Mouse (Mus musculus) liver, adult (tissue): Measurements from ENCODE around the gene Gm47841.

Experiments
- GATA4 ChIP-seq: IDR thresholded peaks from 2 replicates; pipeline ENCODE4 v1.6.1; 2014; ENCODE audit warnings: mild to moderate bottlenecking, low read length; ENCODE audit not compliant: insufficient replicate concordance

The Gm47841 gene

DNA sequence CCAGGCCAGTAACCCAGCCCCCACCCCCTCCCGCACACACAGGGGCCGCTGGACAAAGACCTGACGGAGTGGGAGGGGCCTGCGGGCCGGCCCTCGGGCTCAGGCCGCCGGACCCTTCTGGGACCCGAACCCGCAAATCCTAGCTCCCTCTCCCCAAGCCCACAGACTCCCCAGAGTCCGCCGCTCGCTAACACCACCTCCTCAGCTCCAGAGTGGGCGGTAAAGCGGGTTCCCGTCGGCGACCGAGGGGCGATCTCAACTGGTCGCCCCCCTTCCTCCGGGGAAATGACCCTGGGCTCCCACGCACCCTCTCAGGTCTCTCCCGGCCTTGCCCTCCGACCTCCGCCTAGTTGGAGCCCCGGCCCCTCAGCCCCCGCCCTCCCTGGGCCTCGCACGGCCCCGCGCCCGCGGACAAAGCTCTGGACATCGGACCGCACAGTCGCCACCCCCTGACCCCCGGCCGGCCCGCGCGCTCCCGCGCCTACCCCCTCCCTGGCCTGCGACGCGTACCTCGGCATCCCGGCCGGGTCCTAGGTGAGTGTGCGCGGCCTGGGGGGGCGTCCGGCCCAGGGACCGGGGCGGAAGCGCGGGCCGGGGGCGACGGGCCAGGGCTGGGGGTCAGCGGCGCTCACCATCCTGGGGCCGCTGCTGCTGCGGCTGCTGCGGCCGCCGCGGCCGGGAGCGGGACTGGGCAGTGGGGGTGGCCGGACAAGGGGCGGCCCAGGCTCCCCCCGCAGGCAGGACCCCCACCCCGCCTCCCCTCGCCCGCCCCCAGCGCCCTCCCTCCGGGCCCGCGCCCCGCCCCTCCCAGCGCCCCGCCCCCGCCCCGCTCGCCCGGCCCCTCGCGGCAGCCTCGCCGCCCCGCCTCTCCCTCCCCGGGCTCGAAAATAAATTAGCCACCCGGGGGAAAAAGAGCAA, 30.9 kb upstream of the Gm47841 start, which contains the start of gene Fignl2:
Fignl2 (minus strand) TSS at position 755 of the 918 bp plus-strand sequence.
- TF ChIP-seq GATA4 = no peak

DNA sequence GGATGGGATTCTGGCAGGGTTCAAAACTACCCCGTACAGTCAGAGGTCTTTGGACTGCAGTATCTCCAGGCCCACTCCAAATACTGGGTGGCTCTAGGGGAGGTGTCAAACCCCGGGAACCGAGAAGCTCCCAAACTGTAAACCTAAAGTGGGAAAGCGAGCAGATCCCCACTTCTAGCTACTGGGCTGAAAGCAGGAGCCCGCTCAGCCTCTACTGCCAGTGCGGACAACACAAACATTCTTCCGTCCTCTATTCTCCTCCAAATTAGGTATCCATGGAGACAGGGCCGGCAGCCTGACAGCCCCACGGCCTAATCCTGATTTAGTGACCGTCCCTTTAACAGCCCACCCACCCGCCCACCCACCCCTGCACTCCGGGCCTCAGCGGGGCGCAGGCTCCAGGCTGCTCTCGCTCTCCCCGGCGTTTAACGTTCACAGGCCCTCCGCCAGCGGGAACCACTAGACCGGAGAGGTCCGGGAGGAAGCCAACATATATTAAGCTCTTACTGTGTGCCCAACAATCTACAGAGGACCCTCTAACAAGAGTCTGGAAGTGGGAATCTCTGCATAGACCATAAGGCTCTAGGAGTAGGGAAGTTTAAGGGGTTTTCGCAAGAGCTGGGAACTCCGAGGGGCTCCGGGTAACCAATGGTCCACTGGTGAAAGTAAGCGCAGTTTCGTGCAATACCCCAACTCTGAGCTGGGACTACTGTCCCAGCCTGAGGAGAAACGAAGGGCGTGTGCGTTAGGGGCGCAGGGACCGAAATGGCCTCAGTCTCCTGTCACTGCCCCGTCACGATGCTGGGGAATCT, 30.0 kb upstream of the Gm47841 start:
- TF ChIP-seq GATA4 = no peak

DNA sequence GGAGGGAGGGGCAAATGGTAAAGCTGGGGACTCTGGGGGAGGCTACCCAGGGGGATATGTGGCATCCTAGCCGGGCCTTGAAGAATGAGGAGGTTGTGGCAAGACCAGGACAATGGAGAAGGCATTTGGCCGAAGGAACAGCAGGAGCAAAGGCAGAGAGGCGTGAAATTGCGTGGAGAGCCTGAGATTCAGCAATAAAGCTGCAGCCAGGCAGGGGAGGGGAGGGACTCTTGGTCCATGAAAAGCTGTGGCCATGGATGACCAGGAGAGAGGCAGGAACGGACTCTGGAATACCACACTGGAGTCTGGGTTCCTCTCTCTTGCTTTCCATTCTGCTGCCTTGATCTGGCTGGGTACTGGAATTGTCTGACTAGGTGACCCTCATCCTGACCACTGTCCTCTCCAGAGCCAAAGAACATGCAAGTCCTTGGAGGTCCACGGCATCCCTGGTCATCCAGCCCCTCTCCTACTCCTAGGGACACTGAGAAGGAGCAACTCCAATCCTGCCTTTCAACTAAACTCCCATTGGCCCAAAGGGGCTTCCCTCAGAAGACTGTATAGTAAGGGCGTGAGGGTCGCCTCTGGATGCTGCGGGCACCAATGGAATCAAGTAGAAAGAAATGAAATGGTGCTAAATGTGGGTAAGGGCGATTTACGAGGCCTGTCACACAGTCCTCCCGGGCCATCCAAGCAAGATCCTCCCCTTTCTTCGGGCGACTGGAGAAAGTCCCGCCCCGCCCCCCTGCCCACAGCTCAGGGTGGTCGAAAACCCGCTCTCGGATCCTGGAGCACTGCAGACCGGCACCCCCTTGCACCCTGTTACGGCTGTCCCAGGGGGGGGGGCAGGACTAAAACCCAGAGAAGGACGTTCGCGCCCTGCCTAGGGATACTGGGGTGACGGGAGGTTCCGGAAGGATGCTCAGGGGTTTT, 29.1 kb upstream of the Gm47841 start:
- no peak for TF ChIP-seq GATA4

DNA sequence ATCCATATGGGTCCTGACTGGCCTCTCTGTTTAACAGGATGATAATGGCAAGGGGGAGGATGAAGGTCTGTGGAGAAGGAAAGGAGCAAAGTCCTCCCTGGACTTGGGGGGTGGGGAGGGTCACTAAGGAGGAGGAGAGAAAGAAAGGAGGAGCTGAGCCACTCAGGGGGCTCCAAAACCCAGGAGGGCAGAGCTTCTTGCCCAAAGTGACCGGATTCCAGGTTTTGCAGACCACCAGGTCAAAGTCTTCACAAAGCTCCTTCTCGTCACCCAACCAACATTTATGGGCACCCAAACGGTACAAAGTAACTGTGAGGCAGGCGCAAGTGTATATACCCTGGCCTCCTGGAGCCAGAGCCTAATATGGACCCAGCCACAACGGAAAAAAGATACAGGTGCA, 28.5 kb upstream of the Gm47841 start:
- TF ChIP-seq GATA4 = no peak

DNA sequence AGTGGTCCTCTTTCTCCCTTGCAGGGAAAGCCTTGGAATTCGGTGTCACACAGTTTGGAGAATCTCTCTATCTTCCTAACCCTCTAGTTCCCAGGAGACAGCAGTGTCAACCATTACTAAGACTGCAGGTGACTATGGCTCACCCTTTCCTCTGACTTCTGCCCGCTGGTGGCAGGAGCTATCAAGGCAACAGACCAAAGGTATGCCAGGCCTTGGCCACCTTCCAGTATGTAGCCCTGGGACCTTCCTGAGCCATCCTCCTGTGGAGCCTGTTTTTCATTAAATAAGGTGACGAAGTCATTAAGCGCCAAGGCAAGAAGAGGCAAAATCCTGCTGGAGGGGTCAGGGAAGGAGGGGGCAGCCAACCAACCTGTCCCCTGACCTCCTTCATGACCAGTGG, 28.0 kb upstream of the Gm47841 start:
- no peak for TF ChIP-seq GATA4

GRCm38 (mm10) chr15:101074067-101074466, 26.9 kb upstream of the Gm47841 start:
- no peak for TF ChIP-seq GATA4

- no peak for TF ChIP-seq GATA4
These were observed 25.5 kb upstream of the Gm47841 start for GRCm38 (mm10) chr15:101072736-101073135.

DNA sequence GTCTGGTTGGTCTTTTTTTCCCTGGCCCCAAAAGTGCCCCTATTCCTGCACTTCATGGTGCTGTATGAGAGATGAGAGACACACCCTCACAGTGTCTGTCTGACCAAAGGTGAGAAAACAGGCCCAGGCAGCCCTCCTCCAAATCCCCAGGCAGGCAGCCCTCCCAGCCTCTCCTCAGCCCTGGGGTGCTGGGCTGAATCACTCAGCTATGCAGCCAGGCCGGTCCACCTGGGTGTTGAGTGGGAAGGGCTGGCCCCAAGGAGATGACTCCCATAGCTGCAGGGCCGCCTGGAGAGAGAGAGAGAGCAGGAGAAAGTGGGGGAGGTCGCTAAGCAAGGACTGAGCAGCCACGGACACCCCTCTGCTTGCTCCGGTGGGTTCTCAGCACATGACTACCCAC, 23.6 kb upstream of the Gm47841 start:
- TF ChIP-seq GATA4 = no peak

DNA sequence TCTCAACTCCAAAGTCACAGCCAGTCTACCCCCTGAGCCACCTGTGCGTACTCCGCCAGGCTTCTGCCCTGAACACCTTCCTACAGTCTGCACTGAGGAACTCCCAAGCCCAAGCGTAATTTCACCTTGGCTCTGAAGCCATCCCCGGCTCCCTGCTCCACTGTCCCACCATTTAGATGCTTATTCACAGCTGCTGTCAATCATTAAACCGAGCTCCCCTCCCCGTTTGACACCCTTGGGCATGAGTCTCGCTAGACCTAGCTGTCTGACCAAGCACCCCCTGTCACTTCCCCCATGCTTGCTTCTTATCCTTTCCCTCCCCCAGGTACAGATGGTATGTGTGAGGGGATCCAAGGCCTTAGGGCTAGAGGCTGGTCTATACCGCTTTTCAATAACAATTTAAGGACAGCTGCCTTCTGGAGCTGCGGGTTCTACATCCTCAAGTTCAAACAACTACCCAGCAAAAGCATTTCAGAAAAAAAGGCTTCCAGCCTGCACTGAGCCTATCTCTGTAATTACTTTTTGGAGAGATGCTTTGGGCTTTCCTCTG, 22.5 kb upstream of the Gm47841 start:
- TF ChIP-seq GATA4 = no peak

GRCm38 (mm10) chr15:101068671-101069070, 21.5 kb upstream of the Gm47841 start:
- no peak for TF ChIP-seq GATA4

- TF ChIP-seq GATA4 = no peak; the same call in 1 of the 2 replicates
These were observed 20.8 kb upstream of the Gm47841 start for GRCm38 (mm10) chr15:101068029-101068428.

DNA sequence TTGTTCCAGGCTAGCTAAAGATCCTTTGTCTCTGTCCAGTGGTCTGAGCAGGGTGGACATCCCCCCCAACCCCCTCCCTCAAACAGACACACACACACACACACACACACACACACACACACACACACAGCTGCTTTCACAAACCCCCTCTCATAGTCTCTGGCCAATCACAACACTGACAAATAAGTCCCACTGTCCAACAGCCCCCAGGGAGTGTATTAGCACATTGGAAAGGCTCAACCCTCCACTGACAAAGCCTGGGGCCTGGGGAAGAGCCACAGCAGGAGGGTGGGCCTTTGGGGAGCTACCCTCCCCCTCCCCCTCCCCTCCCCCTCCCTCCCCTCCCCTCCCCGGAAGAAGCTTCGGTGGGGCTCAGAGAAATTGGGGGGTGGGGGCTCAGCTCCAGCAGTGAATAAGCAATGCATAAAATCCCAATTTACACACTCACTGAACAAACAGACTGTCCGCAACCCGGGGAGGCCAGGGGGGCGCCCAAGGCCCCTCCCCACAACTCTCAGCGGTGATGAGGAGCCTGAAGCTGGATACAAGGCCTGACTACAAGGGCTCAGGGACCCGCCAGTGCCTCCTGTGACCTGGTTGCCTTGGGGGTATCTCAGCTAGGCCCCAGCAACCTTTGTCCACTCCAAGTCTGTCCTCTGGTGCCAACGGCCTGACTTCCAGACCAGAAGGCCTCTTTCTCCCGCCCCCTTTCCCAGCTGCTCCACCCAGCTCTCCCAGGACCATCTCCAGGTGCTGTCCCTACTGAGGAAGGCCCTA, 19.9 kb upstream of the Gm47841 start:
- no peak for TF ChIP-seq GATA4

DNA sequence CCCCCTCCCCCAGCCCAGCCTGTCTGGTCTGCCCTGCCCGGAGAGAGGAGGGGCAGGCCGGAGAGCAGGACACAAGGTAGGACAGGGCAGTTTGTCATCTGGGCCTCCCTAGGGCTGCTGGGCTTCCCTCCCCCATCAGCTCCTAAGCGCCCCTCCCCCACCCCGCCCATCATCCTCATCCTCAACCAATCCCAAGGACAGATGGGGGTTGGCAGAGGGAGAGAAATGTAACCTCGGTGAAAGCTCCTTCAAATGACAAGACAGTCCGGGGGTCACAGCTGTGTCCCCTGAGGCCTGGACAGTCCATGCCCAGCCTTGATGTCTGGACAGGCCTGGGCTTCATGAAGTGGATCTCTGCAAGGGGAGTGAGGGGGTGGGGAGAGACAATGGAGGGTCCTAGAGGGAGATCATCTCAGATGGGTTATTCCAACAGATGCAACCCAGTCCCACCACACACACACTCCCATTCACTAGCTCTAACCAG, 19.2 kb upstream of the Gm47841 start:
- no peak for TF ChIP-seq GATA4

GRCm38 (mm10) chr15:101065069-101065468, 17.9 kb upstream of the Gm47841 start:
- TF ChIP-seq GATA4 = no peak
